Mouse (Mus musculus) CH12.LX (cell line): ENCODE results near the gene Exoc6. TPM values are rescaled to one million over a fixed set of nuclear protein-coding genes. Genes with fewer than 3 reads are reported as not detected.
A peak's percentile ranks its signal among the peaks of the same experiment; 100 is the strongest.

Experiments used
- DNase-seq: peaks from one replicate; pipeline ENCODE4 v3.0.0-alpha.2; 2013; ENCODE audit errors: extremely low read depth
- H3K27ac ChIP-seq: 2 replicates; pipeline ENCODE4 v1.5.1; 2012; ENCODE audit warnings: low read depth, mild to moderate bottlenecking, control low read depth, moderate library complexity; ENCODE audit not compliant: insufficient read depth
- H3K27me3 ChIP-seq: replicated peaks from 2 replicates; pipeline ENCODE3; 2012; ENCODE audit warnings: inconsistent platforms
- H3K36me3 ChIP-seq, 2 experiments: replicated peaks in 1 of 2; 2 replicates each; pipeline versions ENCODE3 to v1.6.1; 2012; ENCODE audit warnings: inconsistent platforms in 1 of 2, low read length in 1 of 2, mild to moderate bottlenecking in 1 of 2, mixed read lengths in 1 of 2, moderate library complexity in 1 of 2; ENCODE audit not compliant: control insufficient read depth in 1 of 2, insufficient read depth in 1 of 2
- H3K4me1 ChIP-seq, 2 experiments: 2 replicates each; pipeline ENCODE4 v1.6.1; 2012; ENCODE audit warnings: inconsistent platforms in 1 of 2, moderate library complexity in 1 of 2; ENCODE audit not compliant: insufficient read depth in 2 of 2, control insufficient read depth in 1 of 2
- H3K4me2 ChIP-seq: 2 replicates; pipeline ENCODE4 v1.6.1; 2012; ENCODE audit warnings: low read depth, mild to moderate bottlenecking, control low read depth; ENCODE audit not compliant: poor library complexity, insufficient read depth, severe bottlenecking
- H3K4me3 ChIP-seq, 3 experiments: fragments of 150-350 bp in 1 of 3; sonication (generic) in 1 of 3; replicated peaks in 1 of 3; 2 replicates each; pipeline versions ENCODE3 to v1.5.1; 2011 to 2012; ENCODE audit warnings: low read depth in 2 of 3, low read length in 2 of 3, mild to moderate bottlenecking in 2 of 3, moderate library complexity in 2 of 3, control low read depth in 1 of 3, improper control_type of control experiment in 1 of 3, inconsistent platforms in 1 of 3, mixed read lengths in 1 of 3; ENCODE audit not compliant: poor library complexity in 1 of 3
- H3K79me2 ChIP-seq: replicated peaks from 2 replicates; pipeline ENCODE4 v1.6.1; 2012; ENCODE audit warnings: mild to moderate bottlenecking, moderate library complexity; ENCODE audit not compliant: control insufficient read depth, poor library complexity, insufficient read depth, severe bottlenecking; ENCODE audit errors: extremely low read depth
- H3K9ac ChIP-seq: 2 replicates; pipeline ENCODE4 v1.6.1; 2012; ENCODE audit warnings: low read depth, mild to moderate bottlenecking, control low read depth, moderate library complexity; ENCODE audit not compliant: insufficient read depth
- H3K9me3 ChIP-seq: replicated peaks from 2 replicates; pipeline ENCODE3; 2012; ENCODE audit warnings: low read length, inconsistent platforms, mixed read lengths
- BHLHE40 ChIP-seq: IDR thresholded peaks from 2 replicates; pipeline ENCODE4 v1.6.1; 2011; ENCODE audit warnings: mild to moderate bottlenecking, low read depth, low read length, improper control_type of control experiment
- CHD1 ChIP-seq: IDR thresholded peaks from 2 replicates; pipeline ENCODE4 v1.6.1; 2012; ENCODE audit warnings: low read depth, low read length, improper control_type of control experiment, inconsistent platforms
- CTCF ChIP-seq, 2 experiments: IDR thresholded peaks in 1 of 2; conservative IDR thresholded peaks in 1 of 2; 2 replicates each; pipeline ENCODE4 v1.5.1; 2011 to 2012; ENCODE audit warnings: low read depth in 2 of 2, low read length in 2 of 2, improper control_type of control experiment in 1 of 2, inconsistent platforms in 1 of 2, mild to moderate bottlenecking in 1 of 2, moderate library complexity in 1 of 2
- E2F4 ChIP-seq: IDR thresholded peaks from 2 replicates; pipeline ENCODE4 v1.6.1; 2011; ENCODE audit warnings: low read depth, low read length, improper control_type of control experiment; ENCODE audit not compliant: insufficient replicate concordance
- ELF1 ChIP-seq: IDR thresholded peaks from 2 replicates; pipeline ENCODE4 v1.6.1; 2014; ENCODE audit warnings: low read depth, mild to moderate bottlenecking, inconsistent platforms, low read length, improper control_type of control experiment
- EP300 ChIP-seq: IDR thresholded peaks from 2 replicates; pipeline ENCODE4 v1.6.1; 2011; ENCODE audit warnings: low read length, improper control_type of control experiment
- ETS1 ChIP-seq: conservative IDR thresholded peaks from 2 replicates; pipeline ENCODE4 v1.6.1; 2012; ENCODE audit warnings: low read depth, mild to moderate bottlenecking, inconsistent platforms, low read length, improper control_type of control experiment, moderate library complexity
- GABPA ChIP-seq: IDR thresholded peaks from 2 replicates; pipeline ENCODE4 v1.6.1; 2012; ENCODE audit warnings: low read depth, low read length, improper control_type of control experiment, inconsistent platforms; ENCODE audit not compliant: insufficient replicate concordance
- HCFC1 ChIP-seq: IDR thresholded peaks from 2 replicates; pipeline ENCODE4 v1.6.1; 2012; ENCODE audit warnings: low read depth, mild to moderate bottlenecking, inconsistent platforms, low read length, improper control_type of control experiment
- IRF4 ChIP-seq: IDR thresholded peaks from 2 replicates; pipeline ENCODE4 v1.6.1; 2014; ENCODE audit warnings: low read depth, mild to moderate bottlenecking, inconsistent platforms, low read length, improper control_type of control experiment
- JUN ChIP-seq: IDR thresholded peaks from 2 replicates; pipeline ENCODE4 v1.6.1; 2011; ENCODE audit warnings: low read depth, mild to moderate bottlenecking, low read length, improper control_type of control experiment, moderate library complexity; ENCODE audit not compliant: insufficient read depth
- JUND ChIP-seq: conservative IDR thresholded peaks from 2 replicates; pipeline ENCODE4 v1.6.1; 2011; ENCODE audit warnings: low read depth, low read length, improper control_type of control experiment
- KAT2A ChIP-seq: IDR thresholded peaks from 2 replicates; pipeline ENCODE4 v1.6.1; 2012; ENCODE audit warnings: low read length, improper control_type of control experiment, inconsistent platforms; ENCODE audit not compliant: insufficient replicate concordance
- MAFK ChIP-seq: IDR thresholded peaks from 2 replicates; pipeline ENCODE4 v1.6.1; 2011; ENCODE audit warnings: low read length, improper control_type of control experiment; ENCODE audit not compliant: insufficient replicate concordance
- MAX ChIP-seq: IDR thresholded peaks from 2 replicates; pipeline ENCODE4 v1.6.1; 2011; ENCODE audit warnings: low read length, improper control_type of control experiment
- MAZ ChIP-seq: IDR thresholded peaks from 2 replicates; pipeline ENCODE4 v1.6.1; 2012; ENCODE audit warnings: low read depth, mild to moderate bottlenecking, inconsistent platforms, low read length, improper control_type of control experiment, moderate library complexity
- MEF2A ChIP-seq: IDR thresholded peaks from 2 replicates; pipeline ENCODE4 v1.6.1; 2014; ENCODE audit warnings: low read depth, mild to moderate bottlenecking, inconsistent platforms, low read length, improper control_type of control experiment, borderline replicate concordance
- MXI1 ChIP-seq: IDR thresholded peaks from 2 replicates; pipeline ENCODE4 v1.6.1; 2011; ENCODE audit warnings: mild to moderate bottlenecking, low read depth, low read length, improper control_type of control experiment
- MYC ChIP-seq: IDR thresholded peaks from 2 replicates; pipeline ENCODE4 v1.6.1; 2011; ENCODE audit warnings: low read depth, mild to moderate bottlenecking, improper control_type of control experiment, low read length
- NELFE ChIP-seq: IDR thresholded peaks from 2 replicates; pipeline ENCODE4 v1.6.1; 2011; ENCODE audit warnings: low read depth, low read length, improper control_type of control experiment
- PAX5 ChIP-seq: IDR thresholded peaks from 2 replicates; pipeline ENCODE4 v1.6.1; 2012; ENCODE audit warnings: low read length, inconsistent platforms, mixed read lengths
- POLR2A ChIP-seq: IDR thresholded peaks from 2 replicates; pipeline ENCODE4 v1.6.1; 2011; ENCODE audit warnings: low read depth, mild to moderate bottlenecking, improper control_type of control experiment, low read length
- POLR2AphosphoS2 ChIP-seq: IDR thresholded peaks from 2 replicates; pipeline ENCODE4 v1.6.1; 2011; ENCODE audit warnings: low read depth, low read length, improper control_type of control experiment
- RAD21 ChIP-seq: IDR thresholded peaks from 2 replicates; pipeline ENCODE4 v1.6.1; 2011; ENCODE audit warnings: low read depth, mild to moderate bottlenecking, low read length, improper control_type of control experiment, moderate library complexity
- RCOR1 ChIP-seq: conservative IDR thresholded peaks from 2 replicates; pipeline ENCODE4 v1.6.1; 2012; ENCODE audit warnings: low read depth, mild to moderate bottlenecking, inconsistent platforms, low read length, improper control_type of control experiment
- SIN3A ChIP-seq: IDR thresholded peaks from 2 replicates; pipeline ENCODE4 v1.6.1; 2012; ENCODE audit warnings: low read length, improper control_type of control experiment, inconsistent platforms
- SMC3 ChIP-seq: IDR thresholded peaks from 2 replicates; pipeline ENCODE4 v1.6.1; 2011; ENCODE audit warnings: low read depth, low read length, improper control_type of control experiment
- TBP ChIP-seq: conservative IDR thresholded peaks from 2 replicates; pipeline ENCODE4 v1.6.1; 2011; ENCODE audit warnings: low read depth, low read length, improper control_type of control experiment
- TCF12 ChIP-seq: IDR thresholded peaks from 2 replicates; pipeline ENCODE4 v1.6.1; 2014; ENCODE audit warnings: low read depth, mild to moderate bottlenecking, inconsistent platforms, low read length, improper control_type of control experiment
- UBTF ChIP-seq: IDR thresholded peaks from 2 replicates; pipeline ENCODE4 v1.6.1; 2012; ENCODE audit warnings: low read depth, mild to moderate bottlenecking, inconsistent platforms, low read length, improper control_type of control experiment, moderate library complexity
- USF1 ChIP-seq: IDR thresholded peaks from 2 replicates; pipeline ENCODE4 v1.6.1; 2014; ENCODE audit warnings: low read depth, mild to moderate bottlenecking, inconsistent platforms, low read length, improper control_type of control experiment
- USF2 ChIP-seq: conservative IDR thresholded peaks from 2 replicates; pipeline ENCODE4 v1.6.1; 2011; ENCODE audit warnings: low read depth, low read length, improper control_type of control experiment
- ZC3H11A ChIP-seq: IDR thresholded peaks from 2 replicates; pipeline ENCODE4 v1.6.1; 2012; ENCODE audit warnings: low read depth, mild to moderate bottlenecking, inconsistent platforms, low read length, improper control_type of control experiment
- ZKSCAN1 ChIP-seq: IDR thresholded peaks from 2 replicates; pipeline ENCODE4 v1.6.1; 2012; ENCODE audit warnings: low read depth, inconsistent platforms, low read length, improper control_type of control experiment, borderline replicate concordance
- ZMIZ1 ChIP-seq: IDR thresholded peaks from 2 replicates; pipeline ENCODE4 v1.6.1; 2012; ENCODE audit warnings: low read depth, mild to moderate bottlenecking, inconsistent platforms, low read length, improper control_type of control experiment
- ZNF384 ChIP-seq: IDR thresholded peaks from 2 replicates; pipeline ENCODE4 v1.6.1; 2012; ENCODE audit warnings: low read depth, low read length, improper control_type of control experiment, inconsistent platforms
- dilution Hi-C: fragments of 300-500 bp; cut with MboI; formaldehyde crosslinking; loops from 2 replicates; pipeline ENCODE4 v1.14.3; 2020; ENCODE audit warnings: low sequenced_read_pairs; ENCODE audit not compliant: extremely low pct_unique_long_range_greater_than_20kb, extremely low pct_ligation_motif_present
- in situ Hi-C: fragments of 300-500 bp; cut with MboI; formaldehyde crosslinking; loops from 3 replicates; pipeline ENCODE4 v1.14.3; 2019; ENCODE audit warnings: low sequenced_read_pairs, low pct_ligation_motif_present, low pct_unique_long_range_greater_than_20kb, mixed read lengths
- polyA plus RNA-seq: library from polyadenylated mRNA; unstranded; fragments of >175 nt; gene quantifications from 2 replicates; pipeline ENCODE4 v1.2.1, GENCODE M21; 2012; ENCODE audit warnings: low read depth; ENCODE audit not compliant: insufficient read length
- total RNA-seq, 2 experiments: library from RNA; depleted of rRNA; stranded (reverse); fragments of 300-350 nt in 1 of 2; fragments of >200 nt in 1 of 2; gene quantifications; 2 replicates each; pipeline ENCODE4 v1.2.3; 2012 to 2014

The Exoc6 gene
- total and polyA plus RNA-seq, 3 experiments, result 8.0 to 18.5 (median 12.1) TPM

GRCm38 (mm10) chr19:37509725-37510124 lies 40.5 kb upstream of the Exoc6 start (continued):
- TF ChIP-seq MAX (no peak), ZC3H11A (peak; percentile 58; the same call in 1 of the 2 replicates), POLR2AphosphoS2 (no peak), TBP (no peak), USF2 (no peak), CHD1 (no peak), PAX5 (no peak), RAD21 (peak; percentile 89), ELF1 (peak; percentile 52), RCOR1 (no peak), BHLHE40 (no peak), ZNF384 (no peak)

GRCm38 (mm10) chr19:37514811-37515292 lies 35.4 kb upstream of the Exoc6 start:
- peak; percentile 85 for DNase-seq
- Histone ChIP-seq H3K79me2 (no peaks in the 10 kb centered on the region), H3K4me1 (peaks cover 2 to 31% of the 10 kb centered on the region in 2 experiments; a peak in 3 of 4 replicates), H3K36me3 (no peaks in the 10 kb centered on the region), H3K27me3 (no peaks in the 10 kb centered on the region), H3K4me2 (peak overlapping the region; percentile 83), H3K9me3 (peaks cover 6% of the 10 kb centered on the region), H3K9ac (peak overlapping the region; percentile 13), H3K27ac (0 out of 2 replicates have a peak overlapping the region, but pooled peaks have one; percentile 4), H3K4me3 (peak overlapping the region in 1 of 3 experiments; percentile 11)
- in situ Hi-C loops, result no loop called here
- dilution Hi-C loops, result no loop called here
- TF ChIP-seq E2F4, result no peak
- TF ChIP-seq MAX, result peak; percentile 76
- TF ChIP-seq POLR2AphosphoS2, result no peak
- TF ChIP-seq ZKSCAN1, result no peak
- TF ChIP-seq CHD1, result no peak
- TF ChIP-seq MEF2A, result peak; percentile 93
- peak; percentile 85 for TF ChIP-seq TCF12
- no peak for TF ChIP-seq POLR2A
- no peak for TF ChIP-seq PAX5
- peak; percentile 81 for TF ChIP-seq EP300
- no peak for TF ChIP-seq GABPA
- no peak for TF ChIP-seq KAT2A
- TF ChIP-seq RAD21, result no peak; the same call in 1 of the 2 replicates
- TF ChIP-seq BHLHE40, result peak; percentile 80
- TF ChIP-seq ZNF384, result no peak
- no peak for TF ChIP-seq CTCF (conservative IDR thresholded peaks at IDR 0.05 in 1 of 2, IDR thresholded peaks at IDR 0.05 in 1 of 2; ENCODE audit: low read depth in 2 of 2, low read length in 2 of 2)
- TF ChIP-seq JUN, result peak; percentile 79
- TF ChIP-seq USF1, result no peak
- TF ChIP-seq MYC, result peak; percentile 69
- TF ChIP-seq NELFE, result no peak
- TF ChIP-seq MXI1, result peak; percentile 71; the same call in 1 of the 2 replicates
- TF ChIP-seq IRF4, result peak; percentile 80
- TF ChIP-seq SIN3A, result peak; percentile 86
- TF ChIP-seq JUND, result no peak; the same call in 1 of the 2 replicates
- TF ChIP-seq HCFC1, result 0 out of 2 replicates have a peak, but pooled peaks have one; percentile 30
- no peak for TF ChIP-seq USF2
- TF ChIP-seq ETS1, result peak; percentile 90
- TF ChIP-seq SMC3, result peak; percentile 21; the same call in 1 of the 2 replicates
- peak; percentile 72 for TF ChIP-seq MAFK
- TF ChIP-seq ZMIZ1, result no peak
- TF ChIP-seq RCOR1, result peak; percentile 65
- no peak for TF ChIP-seq UBTF
- no peak for TF ChIP-seq MAZ
- peak; percentile 68 for TF ChIP-seq ELF1
